Mouse (Mus musculus) inflammation-experienced regulatory T-cells, adult 16 weeks (primary cell): ENCODE measurements around the gene 1810065E05Rik. TPM values are rescaled to one million over a fixed set of nuclear protein-coding genes. Genes with fewer than 3 reads are reported as not detected.

Experiments
- polyA plus RNA-seq: library from polyadenylated mRNA; unstranded; fragments of 100-300 nt; shearing (Covaris generic); gene quantifications from one replicate; pipeline ENCODE4 v1.2.1, GENCODE M21; 2017

The 1810065E05Rik gene
- polyA plus RNA-seq, result not detected

DNA sequence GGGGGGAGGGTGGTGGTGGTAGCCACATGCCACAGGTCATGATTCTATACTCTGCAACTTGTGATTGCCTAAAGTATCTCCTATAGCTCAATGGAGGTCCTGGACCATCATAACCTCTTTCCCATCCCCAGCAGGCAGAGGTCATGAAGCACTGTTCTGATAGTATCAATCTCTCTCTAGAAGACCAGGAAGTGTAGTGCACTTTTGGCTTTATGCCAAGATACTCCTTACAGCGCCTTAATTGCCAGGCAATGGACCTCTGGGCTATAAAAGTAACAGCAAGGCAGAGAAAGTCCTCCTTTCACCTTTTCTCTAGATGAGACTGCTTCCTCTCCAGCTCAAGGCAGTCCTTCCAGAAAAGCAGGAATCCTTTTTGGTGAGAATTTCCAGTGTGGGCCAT lies at the start of gene 1810065E05Rik:
1810065E05Rik (plus strand) TSS at position 297 of the 400 bp plus-strand sequence.

DNA sequence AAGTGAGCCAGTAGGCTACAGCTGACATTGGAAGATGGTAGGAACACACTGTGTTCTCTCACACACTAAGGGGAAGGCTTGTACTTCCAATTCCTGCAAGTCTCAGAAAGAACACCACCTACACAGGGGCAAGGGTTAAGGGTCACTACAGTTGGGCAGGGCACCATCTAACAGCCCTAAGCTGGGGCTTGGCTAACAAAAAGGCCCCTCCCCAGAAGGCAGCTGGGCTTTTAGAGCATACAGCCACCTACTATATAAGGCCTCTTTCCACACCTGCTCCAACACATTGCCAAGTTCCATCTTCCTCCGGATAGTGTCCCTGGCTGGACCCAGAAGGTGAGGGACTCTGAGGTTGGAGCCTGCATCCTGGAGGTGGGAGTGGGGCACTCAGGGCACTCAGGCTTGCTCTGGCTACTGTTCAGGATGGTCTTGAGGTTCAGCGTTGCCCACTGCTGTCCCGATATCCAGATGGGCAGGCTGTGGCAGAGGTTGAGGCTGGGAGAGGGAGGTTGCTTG lies 42.1 kb upstream of the 1810065E05Rik start, which contains the start of gene Lypd8:
Lypd8 (plus strand) TSS at position 281 of the 516 bp plus-strand sequence.

DNA sequence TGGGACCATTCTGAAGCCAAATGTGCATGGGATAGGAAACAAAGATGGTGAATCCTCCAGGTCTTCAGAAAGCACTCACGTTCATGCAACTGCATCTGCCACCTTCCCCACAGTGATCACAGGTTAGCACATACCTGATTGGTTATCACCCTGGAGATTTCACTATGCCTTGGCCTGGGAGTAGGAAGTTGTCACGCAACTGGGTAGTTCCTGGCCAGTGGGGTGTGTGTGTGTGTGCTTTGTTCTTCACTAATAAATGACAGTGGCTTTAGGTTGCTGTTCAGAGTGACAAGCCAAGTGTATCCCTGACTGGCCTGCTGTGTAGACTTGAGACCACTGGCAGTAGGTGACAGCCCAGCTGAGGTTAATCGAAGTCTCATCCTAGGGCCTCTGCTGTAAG lies 11.3 kb downstream of the 1810065E05Rik start, which contains the start of gene Gm12253:
Gm12253 (plus strand) TSS at position 301 of the 400 bp plus-strand sequence.

DNA sequence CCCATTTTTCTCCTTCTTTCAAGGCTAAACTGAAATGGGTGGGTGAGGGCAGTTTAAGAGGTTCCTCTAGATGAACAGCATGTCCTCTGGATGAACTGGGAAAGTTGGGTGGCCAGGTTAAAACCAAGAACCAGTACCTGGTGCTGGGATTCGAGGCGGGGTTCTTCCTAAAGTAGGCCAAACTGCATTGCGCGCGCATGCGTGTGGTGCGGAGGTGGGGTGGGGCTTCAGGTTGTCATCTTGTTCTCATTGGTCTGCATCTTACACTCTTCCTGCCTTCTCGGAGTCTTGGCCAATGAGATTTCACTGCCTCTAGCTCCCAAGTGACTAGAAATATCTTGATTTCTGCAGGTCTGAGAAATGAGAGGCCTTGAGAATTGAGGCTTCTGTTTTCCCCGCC lies 31.8 kb downstream of the 1810065E05Rik start, which contains the start of gene Lypd9:
Lypd9 (minus strand) TSS at position 165 of the 400 bp plus-strand sequence.

DNA sequence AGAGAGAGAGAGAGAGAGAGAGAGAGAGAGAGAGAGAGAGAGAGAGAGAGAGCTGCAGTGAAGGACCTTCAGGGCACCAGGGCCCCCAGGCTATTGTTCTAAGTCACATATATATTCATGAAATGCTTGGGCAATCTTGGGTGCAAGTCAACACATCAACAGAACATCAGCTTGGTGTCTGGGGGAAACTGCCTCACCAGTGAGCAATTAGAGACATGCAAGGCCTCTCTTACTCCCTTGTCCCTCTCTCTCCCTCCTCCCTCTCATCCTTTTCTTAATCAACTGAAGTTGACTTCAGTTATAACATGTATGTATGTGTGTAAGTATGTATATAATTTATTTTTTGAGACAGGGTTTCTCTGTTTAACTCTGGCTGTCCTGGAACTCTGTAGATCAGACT lies 41.3 kb downstream of the 1810065E05Rik start, which contains the start of gene Olfr30:
Olfr30 (minus strand) TSS at position 101 of the 400 bp plus-strand sequence.

Other genes starting within 250 kb of the 1810065E05Rik start
- gene Mrpl22, start 249.4 kb upstream of the 1810065E05Rik start, polyA plus RNA-seq, result 87.5 TPM
- gene Igtp, start 221.6 kb upstream of the 1810065E05Rik start, polyA plus RNA-seq, result 494 TPM
- gene Irgm2, start 221.5 kb upstream of the 1810065E05Rik start, polyA plus RNA-seq, result 86.2 TPM
- gene 4930438A08Rik, start 146.3 kb upstream of the 1810065E05Rik start, polyA plus RNA-seq, result not detected
- gene Zfp692, start 114.0 kb upstream of the 1810065E05Rik start, polyA plus RNA-seq, result 28.5 TPM
- 48.2 TPM for gene Zfp672, start 90.8 kb upstream of the 1810065E05Rik start, polyA plus RNA-seq
- gene Sh3bp5l, start 90.4 kb upstream of the 1810065E05Rik start, polyA plus RNA-seq, result 30.7 TPM
- gene Lypd8, start 42.1 kb upstream of the 1810065E05Rik start, polyA plus RNA-seq, result not detected
- not detected for gene Gm12253, start 11.4 kb downstream of the 1810065E05Rik start, polyA plus RNA-seq
- not detected for gene Lypd9, start 31.8 kb downstream of the 1810065E05Rik start, polyA plus RNA-seq
- not detected for gene Olfr30, start 41.2 kb downstream of the 1810065E05Rik start, polyA plus RNA-seq
- gene Olfr332, start 71.4 kb downstream of the 1810065E05Rik start, polyA plus RNA-seq, result not detected
- not detected for gene Olfr331, start 81.5 kb downstream of the 1810065E05Rik start, polyA plus RNA-seq
- not detected for gene Olfr330, start 113.7 kb downstream of the 1810065E05Rik start, polyA plus RNA-seq
- gene Olfr329-ps, start 125.3 kb downstream of the 1810065E05Rik start, polyA plus RNA-seq, result not detected
- not detected for gene Olfr328, start 134.5 kb downstream of the 1810065E05Rik start, polyA plus RNA-seq
- 0.26 TPM for gene Olfr224, start 149.4 kb downstream of the 1810065E05Rik start, polyA plus RNA-seq
- not detected for gene Olfr325, start 156.6 kb downstream of the 1810065E05Rik start, polyA plus RNA-seq
- not detected for gene Olfr324, start 174.0 kb downstream of the 1810065E05Rik start, polyA plus RNA-seq
- gene 2210407C18Rik, start 195.0 kb downstream of the 1810065E05Rik start, polyA plus RNA-seq, result not detected
- gene Olfr323, start 209.4 kb downstream of the 1810065E05Rik start, polyA plus RNA-seq, result not detected
- not detected for gene Trim58, start 219.4 kb downstream of the 1810065E05Rik start, polyA plus RNA-seq
- not detected for gene Olfr322, start 237.7 kb downstream of the 1810065E05Rik start, polyA plus RNA-seq